Mouse (Mus musculus): ENCODE measurements around the gene Arhgap1. TPM values are rescaled to one million over a fixed set of nuclear protein-coding genes. Genes with fewer than 3 reads are reported as not detected.
A peak's percentile ranks its signal among the peaks of the same experiment; 100 is the strongest.

The Arhgap1 gene
- polyA plus RNA-seq, 1 experiment from 2014 or later, result 91.8 TPM

DNA sequence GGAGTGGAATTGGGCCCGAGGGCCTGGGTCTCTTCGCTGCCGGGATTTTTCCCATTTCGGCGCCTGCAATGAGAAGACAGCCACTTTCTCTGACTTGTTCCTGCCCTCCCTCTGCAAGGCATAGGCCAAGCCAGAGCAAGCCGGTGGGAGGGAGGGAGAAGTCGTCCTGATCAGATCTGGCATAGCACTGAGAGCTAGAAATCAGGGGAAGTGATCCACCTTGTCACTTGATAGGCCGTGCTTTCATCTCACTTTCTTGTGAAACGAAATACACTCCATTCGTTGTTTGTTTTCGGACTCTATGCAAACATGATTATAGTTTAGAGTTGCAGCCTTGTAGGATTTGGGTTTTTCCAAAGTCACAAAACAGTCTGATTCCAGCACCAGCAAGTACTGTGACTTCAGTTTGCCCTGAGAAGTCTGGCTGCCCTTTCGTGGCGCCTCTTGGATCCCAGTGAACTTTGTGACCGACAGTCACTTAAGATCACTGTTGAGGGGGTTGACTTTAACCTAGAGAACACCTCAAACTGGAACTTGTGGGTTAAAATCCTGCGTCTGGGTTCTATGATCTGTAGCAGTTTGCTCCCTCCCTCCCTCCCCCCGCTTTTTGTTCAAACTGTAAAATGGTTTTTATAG is 818 bp downstream of the Arhgap1 start:
- no peaks in the 10 kb centered on the region for H3K27me3 ChIP-seq (replicated peaks)
- H3K27ac ChIP-seq, result 0 out of 2 replicates have a peak overlapping the region, but pooled peaks have one; percentile 33
- 19% methylated on average over 16 of the region's 16 CpGs for WGBS
- H3K9me3 ChIP-seq, result no peaks in the 10 kb centered on the region
- peak overlapping the region; percentile 96 for H3K4me2 ChIP-seq (replicated peaks)
- H3K36me3 ChIP-seq, result peaks cover 47% of the 10 kb centered on the region
- peak; percentile 46 for ATAC-seq (ENCODE audit: low FRiP score, low read depth)
- H3K4me3 ChIP-seq, result peak overlapping the region; percentile 87
- peak overlapping the region; percentile 53 for H3K9ac ChIP-seq
- H3K4me1 ChIP-seq, result peaks cover 28% of the 10 kb centered on the region

DNA sequence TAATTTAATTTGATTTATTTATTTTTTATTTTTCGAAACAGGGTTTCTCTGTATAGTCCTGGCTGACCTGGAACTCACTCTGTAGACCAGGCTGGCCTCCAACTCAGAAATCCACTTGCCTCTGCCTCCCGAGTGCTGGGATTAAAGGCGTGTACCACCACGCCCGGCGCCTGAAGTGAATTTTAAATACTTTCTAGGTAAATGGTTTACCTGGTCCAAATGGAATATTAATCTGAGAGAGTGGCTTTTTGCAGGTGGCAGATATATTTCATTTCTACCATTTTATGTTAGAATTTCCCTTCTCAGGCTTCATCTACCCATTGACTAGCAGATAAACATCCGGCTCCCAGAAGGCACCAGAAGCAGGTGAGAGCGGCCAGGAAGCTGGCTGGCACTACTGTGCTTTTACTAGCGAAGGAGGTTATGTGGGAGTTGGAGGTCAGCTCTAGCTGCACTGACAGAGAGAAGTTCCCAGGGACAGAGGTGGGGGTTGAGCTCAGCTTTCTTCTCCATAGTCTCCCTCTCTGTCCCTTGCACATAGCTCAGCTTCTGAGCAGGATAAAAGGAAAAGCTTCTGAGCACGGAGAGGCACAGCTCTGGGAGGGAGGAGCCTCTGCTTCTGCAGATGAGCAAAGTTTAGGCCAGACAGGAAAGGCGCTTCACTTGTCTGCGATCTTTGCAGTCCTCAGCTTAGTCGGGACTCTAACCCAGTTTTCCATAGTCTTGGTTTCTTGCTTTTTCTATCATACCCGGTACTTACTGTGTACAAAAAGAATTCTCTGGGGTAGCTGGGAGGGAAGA is 2.0 kb downstream of the Arhgap1 start:
- no peak for ATAC-seq (ENCODE audit: low FRiP score, low read depth)
- H3K4me1 ChIP-seq, result peaks cover 28% of the 10 kb centered on the region

DNA sequence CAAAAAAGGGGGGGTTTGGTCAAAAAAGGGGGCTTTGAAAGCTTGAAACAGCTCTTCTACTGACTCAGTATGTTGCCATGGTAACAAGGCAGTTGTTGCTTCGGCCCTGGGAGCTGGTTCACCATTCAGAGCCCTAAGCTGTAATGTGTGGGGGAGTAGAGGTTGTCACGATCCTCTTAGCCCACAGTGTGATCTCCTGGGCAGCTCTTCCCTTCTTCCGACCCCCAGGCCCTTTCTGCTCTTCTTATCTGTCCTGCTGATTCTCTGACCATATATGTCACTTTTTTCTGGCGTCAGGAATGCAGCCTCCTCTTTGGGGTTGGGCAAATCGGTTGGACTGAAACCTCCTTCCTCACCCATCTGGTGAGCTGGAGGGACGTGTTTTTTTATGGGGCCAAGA is 3.2 kb downstream of the Arhgap1 start:
- Histone ChIP-seq H3K9me3 (no peaks in the 10 kb centered on the region), H3K36me3 (peaks cover 47% of the 10 kb centered on the region), H3K9ac (no peak overlapping the region), H3K4me1 (peaks cover 28% of the 10 kb centered on the region), H3K4me3 (no peak overlapping the region), H3K27ac (no peak overlapping the region), H3K4me2 (replicated peaks) (no peak overlapping the region), H3K27me3 (replicated peaks) (no peaks in the 10 kb centered on the region)
- ATAC-seq (ENCODE audit: low FRiP score, low read depth), result no peak
- WGBS, result 61% methylated on average over 6 of the region's 6 CpGs

More for the DNA sequence above, 2.0 kb downstream of the Arhgap1 start:
- Histone ChIP-seq H3K4me2 (replicated peaks) (no peak overlapping the region), H3K4me3 (no peak overlapping the region), H3K9ac (no peak overlapping the region), H3K27ac (no peak overlapping the region), H3K36me3 (peaks cover 47% of the 10 kb centered on the region), H3K27me3 (replicated peaks) (no peaks in the 10 kb centered on the region), H3K9me3 (no peaks in the 10 kb centered on the region)
- WGBS, result 90% methylated on average over 14 of the region's 14 CpGs

DNA sequence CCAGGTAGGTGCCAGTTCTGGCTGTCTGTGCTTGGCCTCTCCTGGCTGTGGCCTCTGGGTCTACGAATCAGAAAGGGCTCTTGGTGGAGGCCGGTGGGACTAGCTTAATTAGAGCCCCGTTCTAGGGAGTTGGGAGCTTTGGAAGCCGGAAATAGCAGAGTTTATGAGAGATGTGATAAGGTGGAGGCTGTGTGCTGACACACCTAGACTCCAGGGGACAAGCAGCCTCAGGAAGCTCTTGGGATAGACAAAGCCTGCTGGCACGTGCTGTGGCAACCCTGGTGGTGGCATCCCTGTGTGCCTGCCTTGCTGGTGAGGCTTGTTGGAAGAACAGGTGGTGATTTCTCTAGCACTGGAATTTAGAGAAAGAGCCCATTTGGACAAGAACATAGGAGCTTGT is 5.7 kb downstream of the Arhgap1 start:
- ATAC-seq (ENCODE audit: low FRiP score, low read depth), result no peak
- Histone ChIP-seq H3K4me1 (peaks cover 19% of the 10 kb centered on the region), H3K9ac (no peak overlapping the region), H3K4me2 (replicated peaks) (no peak overlapping the region), H3K36me3 (peaks cover 64% of the 10 kb centered on the region), H3K27me3 (replicated peaks) (no peaks in the 10 kb centered on the region), H3K9me3 (no peaks in the 10 kb centered on the region), H3K4me3 (no peak overlapping the region), H3K27ac (no peak overlapping the region)
- WGBS, result 94% methylated on average over 5 of the region's 5 CpGs

DNA sequence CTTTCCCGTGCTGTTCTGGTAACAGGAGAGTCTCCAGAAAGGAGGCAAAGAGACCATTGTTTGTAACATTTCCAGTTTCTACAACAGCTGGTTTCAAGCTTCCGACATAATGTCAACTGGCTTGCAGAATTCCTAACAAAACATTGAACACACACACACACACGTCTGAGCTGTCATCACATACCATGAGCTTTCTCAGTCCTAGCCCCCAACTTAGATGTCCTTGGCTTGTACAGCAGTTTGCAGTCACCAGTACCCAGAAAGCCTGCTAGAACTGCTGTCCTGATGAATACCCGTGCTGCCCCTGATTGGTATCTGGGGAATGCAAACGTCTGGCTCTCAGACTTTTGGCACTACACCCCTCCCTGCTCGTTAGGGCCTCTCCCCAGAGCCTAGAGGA is 6.2 kb downstream of the Arhgap1 start:
- Histone ChIP-seq H3K4me2 (replicated peaks) (no peak overlapping the region), H3K27ac (no peak overlapping the region), H3K9ac (no peak overlapping the region), H3K9me3 (no peaks in the 10 kb centered on the region), H3K36me3 (peaks cover 65% of the 10 kb centered on the region), H3K4me1 (peaks cover 14% of the 10 kb centered on the region), H3K27me3 (replicated peaks) (no peaks in the 10 kb centered on the region), H3K4me3 (no peak overlapping the region)
- WGBS, result 79% methylated on average over 6 of the region's 6 CpGs
- ATAC-seq (ENCODE audit: low FRiP score, low read depth), result no peak

DNA sequence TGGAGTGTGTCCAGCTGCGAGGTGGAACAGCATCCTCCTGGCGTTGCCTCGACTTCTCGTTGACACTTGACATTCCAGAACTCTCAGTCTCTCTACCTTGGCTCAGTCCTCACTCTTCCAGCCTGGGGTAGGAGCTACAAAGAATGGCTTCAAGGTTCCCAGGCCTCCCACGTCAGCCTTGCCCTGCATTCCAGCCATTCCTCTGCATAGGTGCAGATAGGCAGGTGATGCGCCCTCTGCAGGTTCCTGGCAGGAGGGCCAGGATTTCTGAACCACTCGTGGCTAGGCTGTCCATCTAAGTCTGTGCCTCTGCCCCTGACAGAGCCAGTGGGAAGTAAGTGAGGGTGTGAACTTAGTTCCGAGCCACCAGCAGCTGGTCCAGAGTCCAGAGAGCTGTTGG is 7.1 kb downstream of the Arhgap1 start:
- 0 out of 2 replicates have a peak, but pooled peaks cover 9% of the 10 kb centered on the region for H3K4me1 ChIP-seq
- H3K36me3 ChIP-seq, result peaks cover 74% of the 10 kb centered on the region
- no peaks in the 10 kb centered on the region for H3K27me3 ChIP-seq (replicated peaks)
- H3K9me3 ChIP-seq, result no peaks in the 10 kb centered on the region
- 81% methylated on average over 8 of the region's 8 CpGs for WGBS
- no peak overlapping the region for H3K4me3 ChIP-seq
- H3K27ac ChIP-seq, result no peak overlapping the region
- no peak for ATAC-seq (ENCODE audit: low FRiP score, low read depth)
- no peak overlapping the region for H3K9ac ChIP-seq
- no peak overlapping the region for H3K4me2 ChIP-seq (replicated peaks)

DNA sequence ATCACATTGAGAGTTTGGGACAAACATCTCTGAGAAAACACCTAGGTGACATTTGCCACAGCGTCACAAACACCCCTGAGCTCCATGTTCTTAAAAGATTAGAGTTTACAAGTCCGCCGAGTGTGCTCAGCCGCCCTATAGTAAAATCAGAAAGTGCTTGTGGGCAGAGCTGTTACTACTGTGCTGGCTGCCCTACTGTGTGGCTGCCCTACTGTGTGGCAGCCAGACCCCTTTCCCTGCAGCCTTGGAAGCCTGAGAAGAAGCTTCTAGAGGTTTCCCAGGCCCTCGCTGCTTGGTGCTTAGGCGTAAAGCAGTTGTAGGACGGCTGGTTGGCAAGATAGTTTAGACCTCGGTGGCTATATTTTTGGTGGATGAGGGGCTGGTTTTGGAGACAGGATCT is 10.0 kb downstream of the Arhgap1 start:
- H3K27me3 ChIP-seq (replicated peaks), result no peaks in the 10 kb centered on the region
- H3K4me2 ChIP-seq (replicated peaks), result no peak overlapping the region
- no peak overlapping the region for H3K9ac ChIP-seq
- ATAC-seq (ENCODE audit: low FRiP score, low read depth), result no peak
- no peak overlapping the region for H3K4me3 ChIP-seq
- 93% methylated on average over 8 of the region's 8 CpGs for WGBS
- no peak overlapping the region for H3K27ac ChIP-seq
- H3K9me3 ChIP-seq, result no peaks in the 10 kb centered on the region
- H3K4me1 ChIP-seq, result no peaks in the 10 kb centered on the region
- peaks cover 88% of the 10 kb centered on the region for H3K36me3 ChIP-seq

DNA sequence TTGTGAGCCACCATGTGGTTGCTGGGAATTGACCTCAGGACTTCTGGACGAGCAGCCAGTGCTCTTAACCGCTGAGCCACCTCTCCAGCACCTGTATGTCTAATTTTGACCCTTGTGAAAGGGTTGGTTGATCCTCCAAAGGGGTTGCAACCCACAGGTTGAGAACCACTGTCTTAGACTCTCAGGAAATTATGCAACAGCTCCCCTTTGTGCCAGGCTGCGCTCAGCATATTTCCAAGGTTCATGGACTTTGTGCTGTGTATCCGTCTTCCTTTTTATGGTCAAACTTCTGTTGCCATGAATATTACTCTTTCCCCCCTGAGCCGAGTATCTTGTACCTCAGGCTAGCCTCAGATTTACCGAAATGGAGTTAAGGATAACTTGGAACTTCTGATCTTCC is 11.3 kb downstream of the Arhgap1 start:
- no peaks in the 10 kb centered on the region for H3K9me3 ChIP-seq
- H3K36me3 ChIP-seq, result peaks cover 82% of the 10 kb centered on the region
- no peak overlapping the region for H3K9ac ChIP-seq
- 94% methylated on average over 6 of the region's 6 CpGs for WGBS
- H3K27ac ChIP-seq, result no peak overlapping the region
- ATAC-seq (ENCODE audit: low FRiP score, low read depth), result no peak
- H3K4me2 ChIP-seq (replicated peaks), result no peak overlapping the region
- H3K27me3 ChIP-seq (replicated peaks), result no peaks in the 10 kb centered on the region
- no peaks in the 10 kb centered on the region for H3K4me1 ChIP-seq
- H3K4me3 ChIP-seq, result no peak overlapping the region

DNA sequence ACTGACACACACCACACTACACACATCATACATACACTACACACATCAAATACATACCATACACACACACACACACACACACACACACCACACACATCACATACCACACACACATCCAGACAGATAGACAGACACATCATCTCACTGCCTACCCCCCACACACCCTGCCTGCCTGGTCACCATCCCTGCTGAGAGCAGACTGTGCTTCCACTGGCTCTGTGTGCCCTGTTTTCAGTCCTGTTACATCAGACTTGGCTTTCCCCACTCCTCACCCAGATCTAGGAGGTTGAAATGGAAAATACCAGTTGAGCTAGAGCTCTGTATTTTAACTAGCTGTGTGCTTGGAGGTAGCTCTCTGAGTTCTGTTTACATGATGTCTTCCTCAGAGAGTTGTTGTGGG is 15.1 kb downstream of the Arhgap1 start:
- H3K4me1 ChIP-seq, result no peaks in the 10 kb centered on the region
- no peak for ATAC-seq (ENCODE audit: low FRiP score, low read depth)
- H3K4me2 ChIP-seq (replicated peaks), result no peak overlapping the region
- H3K36me3 ChIP-seq, result peaks cover 82% of the 10 kb centered on the region
- no peak overlapping the region for H3K4me3 ChIP-seq
- no peak overlapping the region for H3K9ac ChIP-seq
- no peak overlapping the region for H3K27ac ChIP-seq
- H3K27me3 ChIP-seq (replicated peaks), result no peaks in the 10 kb centered on the region
- H3K9me3 ChIP-seq, result no peaks in the 10 kb centered on the region

DNA sequence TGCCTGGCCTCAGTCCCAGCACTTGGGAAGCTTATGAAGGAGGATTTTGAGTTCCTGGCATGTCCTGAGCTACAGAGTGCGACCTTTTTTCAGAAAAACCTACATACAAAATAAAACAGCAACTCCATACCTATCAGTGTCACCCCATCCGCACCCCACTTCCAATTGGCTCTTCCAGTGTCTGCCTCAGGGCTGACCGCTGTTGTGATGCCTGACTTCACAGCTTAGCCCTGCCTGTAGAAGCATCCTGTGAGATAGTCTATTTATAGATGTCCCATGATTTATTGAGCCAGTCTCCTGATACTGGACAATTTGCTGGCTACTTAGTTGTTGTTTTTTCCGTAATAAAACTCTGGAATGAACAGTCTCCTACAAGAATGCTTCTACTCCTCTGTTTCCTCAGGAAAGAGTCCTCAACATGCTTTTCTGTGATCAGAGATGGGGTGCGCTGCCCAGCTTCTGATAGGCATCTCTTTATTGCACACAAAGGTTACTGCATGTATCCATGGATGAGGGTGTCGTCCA is 16.8 kb downstream of the Arhgap1 start:
- Histone ChIP-seq H3K4me3 (no peak overlapping the region), H3K9me3 (no peaks in the 10 kb centered on the region), H3K27me3 (replicated peaks) (no peaks in the 10 kb centered on the region), H3K4me2 (replicated peaks) (no peak overlapping the region), H3K36me3 (peaks cover 88% of the 10 kb centered on the region), H3K9ac (no peak overlapping the region), H3K4me1 (no peaks in the 10 kb centered on the region), H3K27ac (no peak overlapping the region)
- ATAC-seq (ENCODE audit: low FRiP score, low read depth), result no peak
- whole genome bisulfite sequencing, result 93% methylated on average over 6 of the region's 6 CpGs

DNA sequence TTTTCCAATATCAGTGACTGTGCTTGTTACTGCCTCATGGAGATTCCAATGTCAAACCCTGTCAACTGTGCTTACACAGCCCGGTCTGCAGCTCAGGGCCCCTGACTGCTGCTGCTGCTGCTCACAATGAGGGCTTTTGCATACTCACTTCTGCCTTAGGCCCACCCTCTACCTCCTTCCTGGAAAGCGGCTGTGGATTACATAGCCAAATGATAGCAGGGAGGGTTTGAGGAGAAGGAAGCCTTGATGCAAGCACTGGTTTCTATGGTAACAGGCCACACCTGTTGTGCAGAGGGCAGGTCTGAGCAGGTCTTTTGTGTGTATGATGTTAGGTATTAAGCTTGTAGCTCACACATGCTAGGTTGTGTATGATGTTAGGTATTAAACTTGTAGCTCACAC is 18.1 kb downstream of the Arhgap1 start:
- 86% methylated on average over 2 of the region's 2 CpGs for WGBS
- Histone ChIP-seq H3K36me3 (peaks cover 82% of the 10 kb centered on the region), H3K4me2 (replicated peaks) (no peak overlapping the region), H3K9ac (no peak overlapping the region), H3K27me3 (replicated peaks) (no peaks in the 10 kb centered on the region), H3K4me1 (no peaks in the 10 kb centered on the region), H3K9me3 (no peaks in the 10 kb centered on the region), H3K27ac (no peak overlapping the region), H3K4me3 (no peak overlapping the region)
- ATAC-seq (ENCODE audit: low FRiP score, low read depth), result no peak

DNA sequence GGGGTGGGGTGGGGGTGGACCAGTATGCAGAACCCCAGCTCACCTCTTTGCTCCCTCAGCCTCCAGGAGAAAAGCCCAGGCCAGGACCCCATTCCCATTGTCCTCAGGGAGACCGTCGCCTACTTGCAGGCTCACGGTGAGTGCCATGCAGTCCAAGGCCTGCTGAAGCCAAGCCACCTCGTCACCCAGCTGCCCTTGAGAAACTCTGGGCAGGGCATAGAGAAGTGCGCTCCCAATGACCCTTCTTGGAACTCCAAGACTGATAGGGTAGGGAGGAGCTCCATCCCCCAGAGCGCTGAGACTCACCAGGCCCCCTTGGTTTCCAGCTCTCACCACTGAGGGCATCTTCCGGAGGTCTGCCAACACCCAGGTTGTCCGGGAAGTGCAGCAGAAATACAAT is 19.7 kb downstream of the Arhgap1 start:
- Histone ChIP-seq H3K9me3 (no peaks in the 10 kb centered on the region), H3K4me2 (replicated peaks) (no peak overlapping the region), H3K36me3 (peaks cover 78% of the 10 kb centered on the region), H3K27me3 (replicated peaks) (no peaks in the 10 kb centered on the region), H3K9ac (no peak overlapping the region), H3K4me3 (no peak overlapping the region), H3K27ac (no peak overlapping the region), H3K4me1 (no peaks in the 10 kb centered on the region)
- no peak for ATAC-seq (ENCODE audit: low FRiP score, low read depth)
- 91% methylated on average over 8 of the region's 8 CpGs for WGBS

Measured in neural tube, embryonic 12.5 days (tissue).